Mouse (Mus musculus): Measurements from ENCODE around the gene Vps8. TPM values are rescaled to one million over a fixed set of nuclear protein-coding genes. Genes with fewer than 3 reads are reported as not detected.

Gene Vps8
- polyA plus RNA-seq, 1 experiment from 2014 or later, result 7.0 TPM

DNA sequence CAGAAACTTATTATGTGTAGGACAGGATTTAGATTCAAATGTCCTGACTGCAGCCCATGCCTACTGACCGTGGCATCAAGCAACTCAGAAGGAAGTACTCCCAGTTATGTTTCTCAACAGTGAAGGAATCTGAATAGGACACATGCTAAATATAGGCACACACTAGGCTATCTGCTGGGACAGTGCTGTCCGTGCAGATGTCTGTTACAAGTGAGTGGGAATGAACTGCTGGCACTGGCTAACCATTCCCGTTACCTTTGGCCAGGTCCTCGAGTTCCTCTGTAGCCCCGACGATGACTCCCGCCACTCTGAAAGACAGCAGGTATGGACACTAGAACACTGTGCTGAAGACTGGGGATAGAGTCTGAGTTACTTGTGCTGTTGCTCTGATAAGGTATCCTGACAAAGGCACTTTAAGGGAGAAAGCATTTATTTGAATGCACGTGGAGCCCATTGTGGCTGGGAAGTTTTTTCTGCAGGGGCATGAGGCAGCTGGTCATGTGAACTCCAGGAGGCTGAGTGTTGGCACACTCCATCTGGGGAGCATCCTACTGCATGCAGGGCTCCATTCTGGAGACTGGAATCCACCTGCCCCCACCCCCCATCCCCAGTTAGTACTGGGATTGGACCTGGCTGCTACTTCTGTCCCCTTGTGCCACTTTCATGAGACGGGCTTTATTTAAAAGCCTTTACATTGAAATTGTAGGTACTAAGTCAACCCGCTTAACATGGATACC is 104.5 kb downstream of the Vps8 start:
- DNase-seq (ENCODE audit: low spot score), result no peak
- no peaks in the 10 kb centered on the region for H3K27me3 ChIP-seq (ENCODE audit: control insufficient read depth, insufficient read depth, low read length)
- WGBS, result 90% methylated on average over 10 of the region's 10 CpGs

DNA sequence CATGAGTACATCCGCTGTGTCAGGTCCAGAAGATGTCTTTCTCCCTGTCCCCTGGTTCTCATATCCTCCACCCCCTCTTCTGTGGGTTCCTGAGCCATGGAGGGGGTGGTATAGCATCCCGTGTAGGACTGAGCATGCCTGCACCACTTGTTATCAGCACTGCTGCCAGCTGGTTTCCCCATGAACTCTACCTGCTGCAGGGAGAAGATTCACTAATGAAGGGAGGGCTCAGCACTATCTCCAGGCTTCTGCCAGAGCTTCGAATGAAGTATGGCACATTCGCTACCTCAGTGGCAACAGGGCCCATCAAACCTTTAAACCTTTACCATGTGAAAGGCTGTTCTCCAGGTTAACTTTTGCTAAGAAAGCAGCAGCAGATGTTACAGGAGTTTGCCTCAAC is 110.6 kb downstream of the Vps8 start:
- Histone ChIP-seq H3K4me3 (ENCODE audit: low read depth, low read length) (no peak overlapping the region), H3K27me3 (ENCODE audit: control insufficient read depth, insufficient read depth, low read length) (no peaks in the 10 kb centered on the region), H3K36me3 (ENCODE audit: control insufficient read depth, insufficient read depth, low read length) (0 out of 2 replicates have a peak, but pooled peaks cover 2% of the 10 kb centered on the region), H3K9ac (ENCODE audit: low read length) (no peak overlapping the region), H3K4me2 (replicated peaks; ENCODE audit: low read depth) (no peak overlapping the region), H3K4me1 (replicated peaks; ENCODE audit: control insufficient read depth, insufficient read depth) (no peaks in the 10 kb centered on the region), H3K9me3 (ENCODE audit: control insufficient read depth, low read length) (no peaks in the 10 kb centered on the region), H3K27ac (replicated peaks) (no peak overlapping the region)
- TF ChIP-seq CTCF (IDR thresholded peaks at IDR 0.05; ENCODE audit: low read depth) (no peak), EP300 (optimal IDR thresholded peaks at IDR 0.05) (no peak)
- WGBS, result 79% methylated on average over 4 of the region's 4 CpGs
- DNase-seq (ENCODE audit: low spot score), result no peak
- ATAC-seq (ENCODE audit: low FRiP score, low TSS enrichment), result no peak

More for the DNA sequence above, 104.5 kb downstream of the Vps8 start:
- H3K9ac ChIP-seq (ENCODE audit: low read length), result no peak overlapping the region
- H3K36me3 ChIP-seq (ENCODE audit: control insufficient read depth, insufficient read depth, low read length), result 0 out of 2 replicates have a peak, but pooled peaks cover 2% of the 10 kb centered on the region
- TF ChIP-seq EP300 (optimal IDR thresholded peaks at IDR 0.05), result no peak
- TF ChIP-seq CTCF (IDR thresholded peaks at IDR 0.05; ENCODE audit: low read depth), result no peak
- no peak overlapping the region for H3K4me3 ChIP-seq (ENCODE audit: low read depth, low read length)
- no peaks in the 10 kb centered on the region for H3K9me3 ChIP-seq (ENCODE audit: control insufficient read depth, low read length)
- ATAC-seq (ENCODE audit: low FRiP score, low TSS enrichment), result no peak
- H3K4me1 ChIP-seq (replicated peaks; ENCODE audit: control insufficient read depth, insufficient read depth), result no peaks in the 10 kb centered on the region
- H3K27ac ChIP-seq (replicated peaks), result no peak overlapping the region
- H3K4me2 ChIP-seq (replicated peaks; ENCODE audit: low read depth), result no peak overlapping the region

DNA sequence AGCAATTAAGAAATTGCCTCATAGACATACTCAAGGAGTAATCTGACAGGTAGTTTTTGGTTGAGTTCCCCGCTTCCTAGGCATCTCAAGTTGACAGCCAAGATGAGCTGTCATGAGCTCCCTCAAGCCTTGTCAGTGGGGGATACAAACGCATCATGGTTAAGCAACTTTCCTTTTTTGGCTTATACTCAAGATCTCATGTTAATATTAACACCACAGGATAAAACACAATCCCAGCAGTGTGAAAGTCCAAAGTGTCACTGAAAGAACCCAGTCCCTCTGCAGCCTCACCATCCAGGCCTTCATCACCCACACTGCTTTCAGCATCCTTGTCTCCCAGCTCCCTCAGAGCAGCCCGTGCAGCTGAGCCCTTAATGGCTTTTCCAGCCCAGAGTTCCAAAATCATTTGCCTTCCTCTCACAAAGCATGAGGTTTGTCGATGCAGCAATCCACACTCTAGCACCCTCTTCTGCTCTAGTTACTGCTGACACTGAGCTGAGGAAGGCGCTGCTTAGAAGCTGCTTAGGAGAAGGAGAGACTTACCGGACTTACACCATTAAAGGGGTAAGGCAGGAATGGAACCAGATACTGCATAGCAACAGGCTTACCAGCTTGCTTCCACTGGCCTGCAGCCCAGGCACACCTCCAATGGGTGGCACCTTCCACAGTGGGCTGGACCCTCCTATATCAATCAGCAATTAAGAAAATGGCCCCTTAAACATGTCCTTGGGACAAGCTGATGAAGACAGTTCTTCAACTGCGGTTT is 113.5 kb downstream of the Vps8 start:
- no peaks in the 10 kb centered on the region for H3K4me1 ChIP-seq (replicated peaks; ENCODE audit: control insufficient read depth, insufficient read depth)
- H3K4me3 ChIP-seq (ENCODE audit: low read depth, low read length), result no peak overlapping the region
- no peak for TF ChIP-seq EP300 (optimal IDR thresholded peaks at IDR 0.05)
- TF ChIP-seq CTCF (IDR thresholded peaks at IDR 0.05; ENCODE audit: low read depth), result peak; percentile 22; the same call in 1 of the 2 replicates
- 76% methylated on average over 7 of the region's 7 CpGs for WGBS
- no peak overlapping the region for H3K4me2 ChIP-seq (replicated peaks; ENCODE audit: low read depth)
- ATAC-seq (ENCODE audit: low FRiP score, low TSS enrichment) (no peak), DNase-seq (ENCODE audit: low spot score) (no peak)
- no peak overlapping the region for H3K27ac ChIP-seq (replicated peaks)
- H3K9ac ChIP-seq (ENCODE audit: low read length), result no peak overlapping the region
- H3K9me3 ChIP-seq (ENCODE audit: control insufficient read depth, low read length), result no peaks in the 10 kb centered on the region
- H3K36me3 ChIP-seq (ENCODE audit: control insufficient read depth, insufficient read depth, low read length), result no peaks in the 10 kb centered on the region
- no peaks in the 10 kb centered on the region for H3K27me3 ChIP-seq (ENCODE audit: control insufficient read depth, insufficient read depth, low read length)

DNA sequence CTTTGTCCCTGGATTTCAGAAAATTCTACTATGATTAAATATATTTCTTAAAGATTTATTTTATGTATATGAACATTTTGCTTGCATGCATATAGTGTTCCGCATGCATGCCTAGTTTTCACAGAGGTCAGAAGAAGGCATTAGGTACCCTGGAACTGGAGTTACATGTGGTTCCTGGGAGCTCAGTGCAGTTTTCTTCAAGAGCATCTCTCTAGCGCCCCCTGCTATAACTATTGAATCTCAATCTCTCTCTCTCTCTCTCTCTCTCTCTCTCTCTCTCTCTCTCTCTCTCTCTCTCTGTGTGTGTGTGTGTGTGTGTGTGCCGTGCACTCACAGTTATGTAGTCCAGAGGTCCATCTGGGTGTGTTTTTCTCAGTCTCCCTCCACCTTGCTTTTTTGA is 114.4 kb downstream of the Vps8 start:
- DNase-seq (ENCODE audit: low spot score) (no peak), ATAC-seq (ENCODE audit: low FRiP score, low TSS enrichment) (no peak)
- no peaks in the 10 kb centered on the region for H3K9me3 ChIP-seq (ENCODE audit: control insufficient read depth, low read length)
- WGBS, result 71% methylated on average over 3 of the region's 3 CpGs
- TF ChIP-seq EP300 (optimal IDR thresholded peaks at IDR 0.05) (no peak), CTCF (IDR thresholded peaks at IDR 0.05; ENCODE audit: low read depth) (peak; percentile 40)
- H3K4me2 ChIP-seq (replicated peaks; ENCODE audit: low read depth), result no peak overlapping the region
- H3K4me1 ChIP-seq (replicated peaks; ENCODE audit: control insufficient read depth, insufficient read depth), result no peaks in the 10 kb centered on the region
- H3K9ac ChIP-seq (ENCODE audit: low read length), result no peak overlapping the region
- no peaks in the 10 kb centered on the region for H3K36me3 ChIP-seq (ENCODE audit: control insufficient read depth, insufficient read depth, low read length)
- H3K27me3 ChIP-seq (ENCODE audit: control insufficient read depth, insufficient read depth, low read length), result no peaks in the 10 kb centered on the region
- no peak overlapping the region for H3K27ac ChIP-seq (replicated peaks)
- no peak overlapping the region for H3K4me3 ChIP-seq (ENCODE audit: low read depth, low read length)

DNA sequence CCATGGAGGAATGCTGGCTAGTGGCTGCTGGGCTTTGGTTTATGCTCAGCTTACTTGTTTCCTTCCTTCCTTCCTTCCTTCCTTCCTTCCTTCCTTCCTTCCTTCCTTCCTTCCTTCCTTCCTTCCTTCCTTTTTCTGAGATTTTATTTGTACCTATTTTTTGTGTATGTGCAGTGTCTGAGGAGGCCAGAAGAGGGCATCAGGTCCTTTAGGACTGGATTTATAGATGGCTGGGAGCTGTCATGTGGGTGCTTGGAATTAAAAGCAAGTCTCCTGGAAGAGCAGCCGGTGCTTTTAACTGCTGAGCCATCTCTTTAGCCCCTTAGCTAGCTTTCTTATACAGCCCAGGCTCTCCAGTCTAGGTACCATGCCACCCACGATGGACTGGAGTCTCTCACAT is 116.0 kb downstream of the Vps8 start:
- Histone ChIP-seq H3K27me3 (ENCODE audit: control insufficient read depth, insufficient read depth, low read length) (no peaks in the 10 kb centered on the region), H3K27ac (replicated peaks) (no peak overlapping the region), H3K9me3 (ENCODE audit: control insufficient read depth, low read length) (no peaks in the 10 kb centered on the region), H3K4me2 (replicated peaks; ENCODE audit: low read depth) (no peak overlapping the region), H3K4me3 (ENCODE audit: low read depth, low read length) (no peak overlapping the region), H3K4me1 (replicated peaks; ENCODE audit: control insufficient read depth, insufficient read depth) (no peaks in the 10 kb centered on the region), H3K36me3 (ENCODE audit: control insufficient read depth, insufficient read depth, low read length) (no peaks in the 10 kb centered on the region), H3K9ac (ENCODE audit: low read length) (no peak overlapping the region)
- TF ChIP-seq EP300 (optimal IDR thresholded peaks at IDR 0.05) (no peak), CTCF (IDR thresholded peaks at IDR 0.05; ENCODE audit: low read depth) (peak; percentile 58)
- WGBS, result 56% methylated on average over 2 of the region's 2 CpGs
- no peak for DNase-seq (ENCODE audit: low spot score)
- ATAC-seq (ENCODE audit: low FRiP score, low TSS enrichment), result no peak

DNA sequence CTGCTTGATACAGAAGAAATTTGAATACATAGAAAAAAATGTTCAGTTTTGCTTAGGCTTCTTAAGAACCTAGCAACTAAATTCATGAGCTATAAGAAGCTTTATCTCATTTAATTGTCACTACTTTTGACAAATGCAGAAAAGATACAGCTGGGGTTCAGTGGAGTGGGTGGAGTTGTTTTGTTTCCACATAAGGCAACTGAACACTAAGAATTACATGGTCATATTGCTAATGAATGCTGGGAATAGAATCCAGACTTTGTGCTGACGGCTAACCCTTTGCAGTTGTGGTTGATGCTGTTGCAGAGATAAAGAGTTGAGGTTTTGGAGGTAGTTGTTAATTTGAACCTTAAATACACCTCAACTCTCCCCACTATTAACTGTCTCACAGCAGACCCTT is 119.6 kb downstream of the Vps8 start:
- no peaks in the 10 kb centered on the region for H3K9me3 ChIP-seq (ENCODE audit: control insufficient read depth, low read length)
- no peak overlapping the region for H3K4me3 ChIP-seq (ENCODE audit: low read depth, low read length)
- DNase-seq (ENCODE audit: low spot score), result no peak
- no peaks in the 10 kb centered on the region for H3K4me1 ChIP-seq (replicated peaks; ENCODE audit: control insufficient read depth, insufficient read depth)
- H3K9ac ChIP-seq (ENCODE audit: low read length), result no peak overlapping the region
- H3K27me3 ChIP-seq (ENCODE audit: control insufficient read depth, insufficient read depth, low read length), result no peaks in the 10 kb centered on the region
- H3K36me3 ChIP-seq (ENCODE audit: control insufficient read depth, insufficient read depth, low read length), result no peaks in the 10 kb centered on the region
- TF ChIP-seq CTCF (IDR thresholded peaks at IDR 0.05; ENCODE audit: low read depth) (no peak), EP300 (optimal IDR thresholded peaks at IDR 0.05) (no peak)
- no peak for ATAC-seq (ENCODE audit: low FRiP score, low TSS enrichment)
- no peak overlapping the region for H3K27ac ChIP-seq (replicated peaks)
- no peak overlapping the region for H3K4me2 ChIP-seq (replicated peaks; ENCODE audit: low read depth)
- WGBS, result 74% methylated on average over 1 of the region's 1 CpGs

All from stomach, postnatal 0 days (tissue).